Mouse (Mus musculus): ENCODE data around the gene Cd3eap. TPM values are rescaled to one million over a fixed set of nuclear protein-coding genes. Genes with fewer than 3 reads are reported as not detected.

The Cd3eap gene
- polyA plus RNA-seq, 1 experiment from 2014 or later, result 17.6 TPM

DNA sequence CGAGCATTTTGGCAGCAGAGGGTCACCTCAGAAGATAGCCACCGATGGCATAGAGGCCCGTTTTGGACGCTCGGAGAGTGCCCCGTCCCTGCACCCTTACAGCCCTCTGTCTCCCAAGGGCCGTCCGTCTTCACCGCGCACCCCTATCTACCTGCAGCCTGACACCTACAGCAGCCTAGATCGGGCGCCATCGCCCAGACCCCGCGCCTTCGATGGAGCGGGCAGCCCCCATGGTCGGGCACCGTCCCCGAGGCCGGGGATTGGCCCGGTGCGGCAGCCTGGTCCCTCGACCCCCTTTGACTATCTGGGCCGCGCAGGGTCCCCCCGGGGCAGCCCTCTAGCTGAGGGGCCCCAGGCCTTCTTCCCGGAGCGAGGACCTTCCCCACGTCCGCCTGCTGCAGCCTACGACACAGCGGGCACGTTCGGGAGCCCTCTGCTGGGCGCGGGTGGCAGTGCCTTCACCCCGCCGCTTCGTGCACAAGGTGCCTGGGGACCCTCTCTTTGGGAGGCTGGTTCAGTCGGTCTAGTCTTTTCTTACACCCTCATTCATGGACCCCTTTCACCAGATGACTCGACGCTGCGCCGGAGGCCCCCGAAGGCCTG is 10.6 kb upstream of the Cd3eap start:
- WGBS (ENCODE audit: insufficient replicate concordance), result 15% methylated on average over 46 of the region's 46 CpGs
- H3K4me2 ChIP-seq, result peak overlapping the region; percentile 58
- H3K4me3 ChIP-seq (ENCODE audit: low read depth, low read length), result peak overlapping the region; percentile 32
- H3K36me3 ChIP-seq (ENCODE audit: control insufficient read depth, insufficient read depth, low read length), result peaks cover 4% of the 10 kb centered on the region
- no peaks in the 10 kb centered on the region for H3K9me3 ChIP-seq (replicated peaks; ENCODE audit: control insufficient read depth, low read length)
- H3K27me3 ChIP-seq (ENCODE audit: control insufficient read depth, insufficient read depth, low read length), result peaks cover 5% of the 10 kb centered on the region; the same call in 1 of the 2 replicates
- H3K27ac ChIP-seq (ENCODE audit: low read depth, low read length), result no peak overlapping the region
- H3K4me1 ChIP-seq (ENCODE audit: control insufficient read depth, insufficient read depth, low read length), result no peaks in the 10 kb centered on the region
- ATAC-seq (replicated peaks; ENCODE audit: insufficient number of reproducible peaks, low FRiP score, low TSS enrichment), result 0 out of 2 replicates have a peak, but pooled peaks have one; percentile 9
- 0 out of 2 replicates have a peak overlapping the region, but pooled peaks have one; percentile 47 for H3K9ac ChIP-seq (ENCODE audit: low read depth, low read length)

DNA sequence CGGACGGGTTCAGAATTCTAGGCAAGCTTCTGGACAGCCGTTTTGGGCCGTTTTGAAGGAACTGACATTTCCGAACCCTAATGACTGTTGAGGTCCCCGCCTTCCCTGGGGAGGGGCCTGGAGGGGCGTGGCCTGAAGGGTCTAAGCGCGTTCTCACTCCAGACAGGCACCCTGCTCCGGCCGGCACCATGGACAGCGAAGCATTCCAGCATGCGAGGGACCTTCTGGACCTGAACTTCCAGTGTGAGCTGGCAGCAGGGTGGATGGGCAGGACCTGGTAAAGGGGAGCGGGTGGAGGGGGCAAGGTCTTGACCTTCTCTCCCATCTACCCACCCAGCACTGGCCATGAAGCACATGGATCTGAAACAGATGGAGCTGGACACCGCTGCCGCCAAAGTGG is 9.1 kb upstream of the Cd3eap start:
- H3K27ac ChIP-seq (ENCODE audit: low read depth, low read length), result no peak overlapping the region
- peaks cover 7% of the 10 kb centered on the region for H3K4me1 ChIP-seq (ENCODE audit: control insufficient read depth, insufficient read depth, low read length)
- no peak for ATAC-seq (replicated peaks; ENCODE audit: insufficient number of reproducible peaks, low FRiP score, low TSS enrichment)
- H3K27me3 ChIP-seq (ENCODE audit: control insufficient read depth, insufficient read depth, low read length), result peaks cover 10% of the 10 kb centered on the region
- H3K4me2 ChIP-seq, result no peak overlapping the region
- H3K36me3 ChIP-seq (ENCODE audit: control insufficient read depth, insufficient read depth, low read length), result peaks cover 4% of the 10 kb centered on the region; the same call in 1 of the 2 replicates
- WGBS (ENCODE audit: insufficient replicate concordance), result 20% methylated on average over 16 of the region's 16 CpGs
- no peak overlapping the region for H3K9ac ChIP-seq (ENCODE audit: low read depth, low read length)
- H3K9me3 ChIP-seq (replicated peaks; ENCODE audit: control insufficient read depth, low read length), result no peaks in the 10 kb centered on the region
- H3K4me3 ChIP-seq (ENCODE audit: low read depth, low read length), result no peak overlapping the region

DNA sequence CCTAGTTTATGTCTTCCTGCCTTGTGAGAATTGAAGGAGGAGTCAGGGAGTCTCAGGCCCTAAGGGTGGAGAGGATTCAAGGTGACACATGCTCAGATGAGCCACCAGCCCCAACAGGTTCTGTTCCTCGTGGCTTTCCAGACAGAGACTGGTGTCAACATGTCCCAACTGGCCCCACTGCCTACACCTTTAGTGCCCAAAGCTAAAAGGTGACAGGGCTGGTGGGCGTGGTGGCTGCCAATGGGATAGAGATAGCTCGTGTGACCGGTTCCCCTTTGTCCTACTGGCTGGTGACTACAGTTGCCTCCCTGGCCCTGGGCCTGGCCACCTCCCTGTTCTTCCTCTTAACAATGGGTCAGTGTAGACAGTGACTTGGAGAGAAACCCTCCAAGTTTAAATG is 6.1 kb upstream of the Cd3eap start:
- Histone ChIP-seq H3K27me3 (ENCODE audit: control insufficient read depth, insufficient read depth, low read length) (peaks cover 12% of the 10 kb centered on the region), H3K27ac (ENCODE audit: low read depth, low read length) (no peak overlapping the region), H3K4me1 (ENCODE audit: control insufficient read depth, insufficient read depth, low read length) (peaks cover 26% of the 10 kb centered on the region), H3K4me3 (ENCODE audit: low read depth, low read length) (no peak overlapping the region), H3K9ac (ENCODE audit: low read depth, low read length) (no peak overlapping the region), H3K36me3 (ENCODE audit: control insufficient read depth, insufficient read depth, low read length) (no peaks in the 10 kb centered on the region), H3K9me3 (replicated peaks; ENCODE audit: control insufficient read depth, low read length) (no peaks in the 10 kb centered on the region), H3K4me2 (no peak overlapping the region)
- no peak for ATAC-seq (replicated peaks; ENCODE audit: insufficient number of reproducible peaks, low FRiP score, low TSS enrichment)
- WGBS (ENCODE audit: insufficient replicate concordance), result 66% methylated on average over 4 of the region's 4 CpGs

DNA sequence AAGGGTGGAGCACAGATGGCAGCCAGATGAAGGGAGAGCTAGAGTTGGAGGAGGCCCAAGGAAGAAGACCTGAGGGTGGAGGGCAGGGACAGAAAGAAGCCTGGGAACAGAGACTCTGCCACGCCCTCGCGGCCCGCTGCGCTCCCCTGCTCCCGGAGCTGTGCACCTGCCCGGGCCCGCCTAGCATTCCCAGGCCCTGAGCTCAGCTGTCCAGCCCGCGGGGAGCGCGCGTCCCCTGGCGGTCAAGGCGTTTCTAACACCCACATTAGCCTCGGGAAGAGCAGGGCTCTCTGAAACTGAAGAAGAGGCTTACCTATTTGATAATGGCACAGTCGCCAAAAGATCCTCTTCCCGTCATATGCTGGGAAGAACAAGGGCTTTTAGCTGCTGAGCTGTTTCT is 4.6 kb upstream of the Cd3eap start:
- H3K4me3 ChIP-seq (ENCODE audit: low read depth, low read length), result 0 out of 2 replicates have a peak overlapping the region, but pooled peaks have one; percentile 8
- H3K4me1 ChIP-seq (ENCODE audit: control insufficient read depth, insufficient read depth, low read length), result peaks cover 26% of the 10 kb centered on the region
- no peaks in the 10 kb centered on the region for H3K9me3 ChIP-seq (replicated peaks; ENCODE audit: control insufficient read depth, low read length)
- WGBS (ENCODE audit: insufficient replicate concordance), result 4% methylated on average over 18 of the region's 18 CpGs
- ATAC-seq (replicated peaks; ENCODE audit: insufficient number of reproducible peaks, low FRiP score, low TSS enrichment), result no peak
- H3K4me2 ChIP-seq, result peak overlapping the region; percentile 99
- no peaks in the 10 kb centered on the region for H3K36me3 ChIP-seq (ENCODE audit: control insufficient read depth, insufficient read depth, low read length)
- peaks cover 7% of the 10 kb centered on the region; the same call in 1 of the 2 replicates for H3K27me3 ChIP-seq (ENCODE audit: control insufficient read depth, insufficient read depth, low read length)
- no peak overlapping the region for H3K9ac ChIP-seq (ENCODE audit: low read depth, low read length)
- peak overlapping the region; percentile 93 for H3K27ac ChIP-seq (ENCODE audit: low read depth, low read length)

DNA sequence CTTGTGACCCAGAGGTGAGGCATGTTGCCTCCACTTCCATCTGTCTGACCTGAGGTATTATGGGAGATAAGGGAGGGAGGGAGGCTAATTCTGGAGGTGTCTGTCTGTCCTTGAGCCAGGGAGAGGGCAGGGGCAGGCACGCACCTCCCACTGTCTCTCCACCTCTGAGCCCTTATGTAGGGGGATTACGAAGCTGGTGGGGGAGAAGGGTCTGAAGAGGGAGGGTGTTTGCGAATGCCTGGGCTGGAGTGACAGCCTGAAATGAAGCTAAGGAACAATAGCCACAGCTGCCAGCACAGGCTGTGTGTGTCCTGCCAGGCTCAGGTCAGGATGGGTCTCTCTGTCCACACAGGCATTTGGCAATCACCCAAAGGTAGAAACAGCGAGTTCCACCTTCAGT is 3.0 kb upstream of the Cd3eap start:
- peaks cover 7% of the 10 kb centered on the region; the same call in 1 of the 2 replicates for H3K27me3 ChIP-seq (ENCODE audit: control insufficient read depth, insufficient read depth, low read length)
- no peaks in the 10 kb centered on the region for H3K9me3 ChIP-seq (replicated peaks; ENCODE audit: control insufficient read depth, low read length)
- peak; percentile 25; the same call in 1 of the 2 replicates for ATAC-seq (replicated peaks; ENCODE audit: insufficient number of reproducible peaks, low FRiP score, low TSS enrichment)
- 24% methylated on average over 4 of the region's 4 CpGs for WGBS (ENCODE audit: insufficient replicate concordance)
- peak overlapping the region; percentile 99 for H3K4me2 ChIP-seq
- H3K4me3 ChIP-seq (ENCODE audit: low read depth, low read length), result peak overlapping the region; percentile 71
- peaks cover 30% of the 10 kb centered on the region for H3K4me1 ChIP-seq (ENCODE audit: control insufficient read depth, insufficient read depth, low read length)
- peak overlapping the region; percentile 79 for H3K9ac ChIP-seq (ENCODE audit: low read depth, low read length)
- H3K27ac ChIP-seq (ENCODE audit: low read depth, low read length), result peak overlapping the region; percentile 93
- 0 out of 2 replicates have a peak, but pooled peaks cover 2% of the 10 kb centered on the region for H3K36me3 ChIP-seq (ENCODE audit: control insufficient read depth, insufficient read depth, low read length)

DNA sequence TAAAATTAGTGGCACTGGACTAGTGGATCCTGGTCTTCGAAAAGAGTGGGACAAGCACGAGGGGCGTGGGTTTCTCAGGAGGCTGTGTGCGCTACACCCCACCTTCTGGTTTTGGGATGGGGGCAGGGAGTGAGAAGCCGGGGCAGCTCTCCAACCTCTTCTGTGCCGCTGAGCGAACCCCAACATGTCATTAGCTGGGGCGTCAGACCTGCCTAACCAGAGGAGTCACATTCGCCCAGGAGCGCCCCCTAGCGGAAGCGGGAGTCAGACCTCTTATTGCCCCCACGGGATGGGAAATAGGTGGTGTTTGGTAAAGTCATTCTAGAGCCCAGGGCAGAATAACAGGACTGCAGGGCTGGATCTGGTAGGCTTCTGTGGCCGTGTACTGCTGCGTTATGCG is 2.4 kb upstream of the Cd3eap start:
- H3K9ac ChIP-seq (ENCODE audit: low read depth, low read length), result peak overlapping the region; percentile 79
- 9% methylated on average over 16 of the region's 16 CpGs for WGBS (ENCODE audit: insufficient replicate concordance)
- peak overlapping the region; percentile 99 for H3K4me2 ChIP-seq
- peak overlapping the region; percentile 93 for H3K27ac ChIP-seq (ENCODE audit: low read depth, low read length)
- H3K4me3 ChIP-seq (ENCODE audit: low read depth, low read length), result peak overlapping the region; percentile 71
- no peak for ATAC-seq (replicated peaks; ENCODE audit: insufficient number of reproducible peaks, low FRiP score, low TSS enrichment)
- peaks cover 30% of the 10 kb centered on the region for H3K4me1 ChIP-seq (ENCODE audit: control insufficient read depth, insufficient read depth, low read length)
- H3K36me3 ChIP-seq (ENCODE audit: control insufficient read depth, insufficient read depth, low read length), result peaks cover 7% of the 10 kb centered on the region
- H3K27me3 ChIP-seq (ENCODE audit: control insufficient read depth, insufficient read depth, low read length), result peaks cover 7% of the 10 kb centered on the region; the same call in 1 of the 2 replicates
- H3K9me3 ChIP-seq (replicated peaks; ENCODE audit: control insufficient read depth, low read length), result no peaks in the 10 kb centered on the region

DNA sequence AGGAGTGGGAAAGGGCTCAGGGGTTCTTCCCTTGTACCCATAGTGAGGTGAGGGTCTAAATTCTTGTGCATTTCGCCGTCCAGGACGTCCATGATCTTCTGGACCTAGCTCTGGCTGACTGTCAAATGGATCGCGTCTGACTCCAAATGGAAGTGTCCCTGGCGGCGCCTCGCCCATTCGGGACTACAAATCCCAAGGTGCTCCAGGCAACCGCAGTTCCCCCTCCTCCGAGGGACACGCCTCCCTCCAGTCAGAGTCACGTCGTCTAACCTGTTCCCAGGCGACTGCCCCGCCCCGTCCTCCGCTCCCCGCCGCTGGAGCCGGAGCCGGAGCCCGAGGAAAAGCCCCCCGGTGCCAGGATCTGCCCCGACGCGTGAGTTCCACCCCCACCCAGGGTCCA is 1.7 kb upstream of the Cd3eap start:
- H3K27me3 ChIP-seq (ENCODE audit: control insufficient read depth, insufficient read depth, low read length), result peaks cover 7% of the 10 kb centered on the region; the same call in 1 of the 2 replicates
- peaks cover 30% of the 10 kb centered on the region for H3K4me1 ChIP-seq (ENCODE audit: control insufficient read depth, insufficient read depth, low read length)
- no peaks in the 10 kb centered on the region for H3K9me3 ChIP-seq (replicated peaks; ENCODE audit: control insufficient read depth, low read length)
- H3K9ac ChIP-seq (ENCODE audit: low read depth, low read length), result peak overlapping the region; percentile 79
- peak overlapping the region; percentile 93 for H3K27ac ChIP-seq (ENCODE audit: low read depth, low read length)
- peak overlapping the region; percentile 99 for H3K4me2 ChIP-seq
- peak; percentile 73 for ATAC-seq (replicated peaks; ENCODE audit: insufficient number of reproducible peaks, low FRiP score, low TSS enrichment)
- peak overlapping the region; percentile 71 for H3K4me3 ChIP-seq (ENCODE audit: low read depth, low read length)
- H3K36me3 ChIP-seq (ENCODE audit: control insufficient read depth, insufficient read depth, low read length), result peaks cover 9% of the 10 kb centered on the region
- WGBS (ENCODE audit: insufficient replicate concordance), result under 1% methylated on average over 27 of the region's 27 CpGs

DNA sequence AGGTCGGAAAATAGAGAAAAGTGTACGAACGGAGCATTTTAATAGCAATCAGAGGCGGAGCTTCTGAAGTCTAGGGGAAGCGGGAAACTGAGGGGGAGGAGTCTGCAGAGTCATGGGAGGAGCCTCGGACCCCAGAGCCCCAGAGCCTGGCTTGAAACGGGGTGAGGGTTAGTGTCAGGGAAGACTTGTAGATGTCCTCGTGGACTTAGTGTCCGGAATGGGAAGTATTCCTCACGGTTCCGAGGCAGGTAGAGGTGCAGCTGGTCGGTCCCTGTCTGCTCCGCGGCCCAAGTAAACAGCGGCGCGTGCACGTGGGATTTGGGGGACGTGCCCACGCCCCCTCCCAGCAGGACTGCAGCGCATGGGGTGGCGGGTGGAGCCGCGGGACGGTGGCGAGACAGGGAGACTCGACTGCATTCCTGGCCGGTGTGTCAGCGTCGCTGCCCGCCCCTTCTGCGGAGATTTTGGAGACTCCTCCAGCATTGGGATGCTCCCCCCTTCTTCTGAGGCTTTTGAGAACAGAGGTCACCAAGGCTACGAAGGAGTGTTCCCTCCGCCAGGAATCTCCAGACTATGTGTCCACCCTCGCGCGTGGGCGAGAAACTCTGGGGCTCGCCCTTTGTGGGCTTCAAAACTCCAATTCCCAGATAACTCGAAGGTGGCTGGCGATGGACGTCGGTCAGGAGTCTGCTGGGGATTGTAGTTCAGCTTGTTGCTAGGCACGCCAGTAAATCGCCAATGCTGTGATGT is 784 bp upstream of the Cd3eap start:
- Histone ChIP-seq H3K27ac (ENCODE audit: low read depth, low read length) (peak overlapping the region; percentile 65), H3K4me2 (peak overlapping the region; percentile 99), H3K4me1 (ENCODE audit: control insufficient read depth, insufficient read depth, low read length) (peaks cover 30% of the 10 kb centered on the region), H3K27me3 (ENCODE audit: control insufficient read depth, insufficient read depth, low read length) (peaks cover 7% of the 10 kb centered on the region; the same call in 1 of the 2 replicates), H3K9me3 (replicated peaks; ENCODE audit: control insufficient read depth, low read length) (no peaks in the 10 kb centered on the region), H3K9ac (ENCODE audit: low read depth, low read length) (peak overlapping the region; percentile 71), H3K36me3 (ENCODE audit: control insufficient read depth, insufficient read depth, low read length) (peaks cover 9% of the 10 kb centered on the region), H3K4me3 (ENCODE audit: low read depth, low read length) (peak overlapping the region; percentile 71)
- ATAC-seq (replicated peaks; ENCODE audit: insufficient number of reproducible peaks, low FRiP score, low TSS enrichment), result peak; percentile 64
- WGBS (ENCODE audit: insufficient replicate concordance), result under 1% methylated on average over 45 of the region's 45 CpGs

All from heart, embryonic 11.5 days (tissue).